Mouse (Mus musculus) gastrocnemius, adult 8-10 months (tissue): ENCODE results near the gene Alox12. TPM values are rescaled to one million over a fixed set of nuclear protein-coding genes. Genes with fewer than 3 reads are reported as not detected.

Source experiments
- DNase-seq, 2 experiments: peaks; one replicate each; pipeline ENCODE4 v3.0.0; 2022; ENCODE audit warnings: low spot score in 2 of 2
- microRNA-seq: library from miRNA; unstranded; fragments of <30 nt; microRNA quantifications from one replicate; pipeline ENCODE4 v1.2.0, GENCODE M21; 2022
- total RNA-seq, 4 experiments: library from RNA; stranded (reverse); gene quantifications; 2 replicates each; pipeline ENCODE4 v1.2.4; 2022

Alox12 gene
- total RNA-seq, 4 experiments from 2014 or later, result 0.63 to 2.2 (median 1.3) TPM

DNA sequence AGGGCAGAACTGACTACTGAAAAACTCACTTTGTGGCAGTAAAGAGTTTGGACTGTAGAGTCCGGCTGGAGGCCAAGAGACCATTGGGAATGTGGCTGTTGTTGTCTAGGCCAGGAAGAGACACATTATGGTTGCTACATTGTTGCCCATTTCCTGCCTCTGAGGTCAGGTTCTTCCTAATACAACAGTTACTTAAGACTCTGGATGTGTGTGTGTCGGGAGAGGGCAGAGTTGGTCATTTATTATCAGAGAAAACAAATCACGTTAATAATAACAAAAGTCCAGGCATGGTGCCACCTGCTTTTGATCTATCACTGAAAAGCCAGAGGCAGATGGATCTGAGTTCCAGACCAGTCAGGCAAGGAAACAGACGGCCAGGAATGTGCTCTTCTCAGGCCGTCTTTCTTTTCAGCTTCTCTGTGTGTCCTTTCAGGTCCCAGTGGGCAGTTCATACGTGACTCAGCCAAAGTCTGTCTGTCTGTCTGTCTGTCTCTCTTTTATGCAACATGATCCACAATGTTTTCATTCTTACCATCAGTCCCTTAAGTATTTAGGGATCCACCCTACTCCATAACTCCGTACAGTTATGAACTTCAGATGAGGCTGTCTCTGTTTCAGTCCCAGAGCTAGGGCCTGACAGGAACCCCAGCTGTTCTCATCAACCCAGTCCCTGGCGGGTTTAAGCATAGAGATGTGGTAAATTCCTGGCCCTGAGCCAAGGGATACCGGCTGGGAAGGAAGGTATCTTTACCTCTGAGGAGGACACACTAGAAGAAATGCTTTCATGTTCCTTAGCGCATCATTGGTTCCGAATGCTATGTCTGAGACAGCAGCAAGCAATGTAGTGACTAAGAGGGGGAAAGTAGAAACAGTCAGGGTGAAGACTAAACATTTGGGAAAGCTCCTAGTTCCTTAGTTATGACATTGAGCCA, 61.5 kb downstream of the Alox12 start:
- no peak for DNase-seq

- DNase-seq, result no peak
These were observed 63.0 kb downstream of the Alox12 start for GRCm38 (mm10) chr11:70192157-70192556.

Small RNA genes lying within 50 kb of the gene (microRNA-seq; reads per million reads assigned to microRNA genes)
- 1,728 reads per million, percentile 84 among the genes with 10 or more reads in this experiment for gene Mir195a
- gene Mir497, result not detected
- not detected for gene Mir497b

Other genes starting within 250 kb of the Alox12 start
- gene Acadvl, start 239.9 kb downstream of the Alox12 start, total RNA-seq, result 100 to 1,000 TPM; 288 to 338 (median 299) TPM
- 1 to 10 TPM; 3.3 to 6.9 (median 4.2) TPM for gene Dlg4, start 238.4 kb downstream of the Alox12 start, total RNA-seq
- gene Asgr1, start 201.3 kb downstream of the Alox12 start, total RNA-seq, result not detected
- not detected for gene Asgr2, start 162.7 kb downstream of the Alox12 start, total RNA-seq
- gene Mgl2, start 125.0 kb downstream of the Alox12 start, total RNA-seq, result 1 to 10 TPM in 2 of 4 experiments, under 1 TPM in 2; 0.60 to 2.0 (median 0.94) TPM
- gene Clec10a, start 99.2 kb downstream of the Alox12 start, total RNA-seq, result 1 to 10 TPM; 1.6 to 3.6 (median 2.8) TPM
- gene Slc16a11, start 42.6 kb downstream of the Alox12 start, total RNA-seq, result under 1 TPM in 2 of 4 experiments, not detected in 2; 0.27 to 0.46 TPM
- under 1 TPM; 0.13 to 0.89 (median 0.35) TPM for gene Slc16a13, start 34.3 kb downstream of the Alox12 start, total RNA-seq
- gene Bcl6b, start 25.6 kb downstream of the Alox12 start, total RNA-seq, result 1 to 10 TPM; 1.2 to 3.9 (median 2.3) TPM
- 10 to 100 TPM; 29.8 to 36.3 (median 35.5) TPM for gene 0610010K14Rik, start 17.4 kb downstream of the Alox12 start, total RNA-seq
- gene Gm21988, start 15.5 kb downstream of the Alox12 start, total RNA-seq, result 1 to 10 TPM; 1.6 to 3.3 (median 3.0) TPM
- gene Rnasek, start 15.5 kb downstream of the Alox12 start, total RNA-seq, result 100 to 1,000 TPM in 3 of 4 experiments, 10 to 100 TPM in 1; 92.8 to 127 (median 113) TPM
- under 1 TPM in 1 of 4 experiments, not detected in 3; 0.11 TPM for gene Alox12e, start 67.3 kb upstream of the Alox12 start, total RNA-seq
- under 1 TPM in 2 of 4 experiments, not detected in 2; 0.11 TPM for gene Alox15, start 96.7 kb upstream of the Alox12 start, total RNA-seq
- 10 to 100 TPM; 19.6 to 23.3 (median 20.6) TPM for gene Pelp1, start 154.7 kb upstream of the Alox12 start, total RNA-seq
- 1 to 10 TPM; 5.9 to 9.2 (median 7.4) TPM for gene Arrb2, start 177.3 kb upstream of the Alox12 start, total RNA-seq
- gene Med11, start 196.6 kb upstream of the Alox12 start, total RNA-seq, result 1 to 10 TPM; 4.1 to 5.3 (median 4.6) TPM
- under 1 TPM in 3 of 4 experiments, not detected in 1; 0.10 to 0.48 (median 0.31) TPM for gene Zmynd15, start 204.1 kb upstream of the Alox12 start, total RNA-seq
- gene Cxcl16, start 204.6 kb upstream of the Alox12 start, total RNA-seq, result under 1 TPM; 0.54 to 0.75 (median 0.63) TPM
- not detected for gene Tm4sf5, start 249.9 kb upstream of the Alox12 start, total RNA-seq